Mouse (Mus musculus): ENCODE results near the gene Cuedc1. TPM values are rescaled to one million over a fixed set of nuclear protein-coding genes. Genes with fewer than 3 reads are reported as not detected.

Gene Cuedc1
- polyA plus RNA-seq, 1 experiment = 15.5 TPM

DNA sequence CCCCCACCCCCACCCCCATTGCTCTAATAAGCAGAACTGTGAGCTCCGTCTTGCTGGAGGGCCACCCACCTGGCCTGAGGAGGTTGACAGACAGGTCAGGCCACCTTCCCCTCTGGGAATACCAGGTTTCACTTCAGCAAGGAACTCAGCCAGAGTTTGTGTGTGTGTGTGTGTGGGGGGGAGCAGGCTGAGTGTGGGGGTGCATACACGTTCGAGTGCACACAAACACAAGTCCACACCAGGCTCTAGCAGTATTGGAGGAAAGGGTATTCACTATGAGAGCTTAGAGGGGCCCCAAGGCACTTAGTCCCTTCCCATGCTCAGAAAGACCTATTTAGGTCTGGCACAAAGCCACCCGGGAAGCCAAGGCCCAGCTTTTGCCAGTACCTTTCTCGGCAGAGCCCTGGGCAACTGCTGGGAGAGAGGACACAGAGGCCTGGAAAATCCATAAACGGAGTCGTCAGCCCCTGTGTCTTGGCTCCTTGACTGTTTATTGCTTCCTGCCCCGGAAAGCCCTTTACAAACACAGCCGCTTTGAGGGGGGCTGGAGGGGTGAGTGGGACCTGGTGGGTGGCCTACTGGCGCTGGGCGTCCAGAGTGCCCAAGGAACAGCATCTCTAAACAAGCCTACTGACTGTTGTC, 50.9 kb downstream of the Cuedc1 start:
- no peak for TF ChIP-seq CTCF (IDR thresholded peaks at IDR 0.05; ENCODE audit: borderline replicate concordance, control insufficient read depth, extremely low read depth, insufficient read depth, low read length, poor library complexity)
- TF ChIP-seq POLR2A (IDR thresholded peaks at IDR 0.05; ENCODE audit: control insufficient read depth, extremely low read depth, insufficient read depth, low read length, poor library complexity) = no peak
- Histone ChIP-seq H3K27me3 (ENCODE audit: control insufficient read depth, insufficient read depth, low read length) (no peaks in the 10 kb centered on the region), H3K27ac (ENCODE audit: control insufficient read depth, insufficient read depth, low read length) (no peak overlapping the region), H3K36me3 (ENCODE audit: control insufficient read depth, insufficient read depth, low read length) (no peaks in the 10 kb centered on the region), H3K4me1 (replicated peaks; ENCODE audit: control insufficient read depth, insufficient read depth, low read length) (peaks cover 27% of the 10 kb centered on the region), H3K4me3 (ENCODE audit: control insufficient read depth, insufficient read depth, low read length) (no peak overlapping the region)
- DNase-seq = no peak
- 86% methylated on average over 11 of the region's 11 CpGs for WGBS

DNA sequence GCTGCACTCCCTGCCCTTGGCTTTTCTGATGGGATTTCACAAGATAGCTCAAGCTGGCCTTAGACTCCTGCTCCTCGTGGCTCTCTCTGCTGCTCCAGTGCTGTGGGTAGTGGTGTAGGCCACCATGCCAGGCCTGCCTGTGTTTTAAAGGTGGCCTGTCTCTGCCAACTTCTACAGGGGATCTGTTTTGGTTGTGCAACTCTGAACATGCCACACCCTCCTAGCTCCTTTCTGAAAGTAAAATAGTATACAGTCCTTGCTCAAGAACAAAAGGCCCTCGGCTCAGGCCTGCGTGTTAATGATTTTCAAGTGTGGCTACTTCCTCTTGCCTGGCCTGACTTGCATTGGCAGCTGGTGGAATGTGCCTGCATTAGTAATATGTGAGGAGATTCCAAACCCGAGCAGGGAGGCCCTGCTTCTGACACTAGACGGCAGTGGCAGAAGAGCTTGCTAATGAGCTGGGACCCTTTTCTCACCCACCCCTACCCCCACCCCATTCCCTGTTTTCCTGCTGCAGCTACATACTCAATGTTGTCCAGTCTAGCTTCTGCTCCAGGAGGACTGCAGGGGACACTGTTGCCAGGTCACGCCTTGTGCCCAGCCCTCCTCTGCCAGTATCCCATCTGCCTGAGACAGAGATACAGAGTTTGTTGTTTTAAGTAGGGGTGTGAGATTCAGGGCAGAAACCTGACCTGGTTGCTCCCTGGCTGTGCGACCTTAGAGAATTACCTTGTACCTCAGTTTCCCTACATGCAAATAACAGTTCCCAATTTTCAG, 53.7 kb downstream of the Cuedc1 start:
- no peak for DNase-seq
- WGBS = 76% methylated on average over 7 of the region's 7 CpGs
- H3K4me3 ChIP-seq (ENCODE audit: control insufficient read depth, insufficient read depth, low read length) = no peak overlapping the region

DNA sequence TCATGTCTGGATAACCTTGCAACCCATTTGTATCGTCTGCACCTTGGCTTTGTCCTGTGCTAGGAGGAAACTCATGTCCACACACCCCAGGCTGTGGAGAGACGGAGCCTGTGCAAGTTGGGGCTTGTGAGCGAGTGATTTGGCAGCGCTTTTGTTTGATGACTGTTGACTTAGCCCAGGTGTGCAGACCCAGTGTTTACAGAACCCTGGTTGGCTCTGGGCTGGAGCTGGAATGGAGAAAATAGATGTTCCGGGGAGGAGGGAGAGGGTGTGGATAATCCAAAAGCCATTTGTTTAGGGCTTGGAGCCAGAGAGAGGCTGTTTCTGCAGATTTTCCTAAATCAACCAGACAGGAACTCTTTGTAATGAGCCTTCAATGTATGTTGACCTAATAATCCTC, 56.0 kb downstream of the Cuedc1 start:
- H3K27me3 ChIP-seq (ENCODE audit: control insufficient read depth, insufficient read depth, low read length) = no peaks in the 10 kb centered on the region
- no peaks in the 10 kb centered on the region for H3K36me3 ChIP-seq (ENCODE audit: control insufficient read depth, insufficient read depth, low read length)
- no peak overlapping the region for H3K4me3 ChIP-seq (ENCODE audit: control insufficient read depth, insufficient read depth, low read length)
- TF ChIP-seq POLR2A (IDR thresholded peaks at IDR 0.05; ENCODE audit: control insufficient read depth, extremely low read depth, insufficient read depth, low read length, poor library complexity) (no peak), CTCF (IDR thresholded peaks at IDR 0.05; ENCODE audit: borderline replicate concordance, control insufficient read depth, extremely low read depth, insufficient read depth, low read length, poor library complexity) (no peak)
- DNase-seq = no peak
- no peak overlapping the region for H3K27ac ChIP-seq (ENCODE audit: control insufficient read depth, insufficient read depth, low read length)
- H3K4me1 ChIP-seq (replicated peaks; ENCODE audit: control insufficient read depth, insufficient read depth, low read length) = no peaks in the 10 kb centered on the region
- WGBS = 92% methylated on average over 5 of the region's 5 CpGs

More for the DNA sequence above, 53.7 kb downstream of the Cuedc1 start:
- Histone ChIP-seq H3K36me3 (ENCODE audit: control insufficient read depth, insufficient read depth, low read length) (no peaks in the 10 kb centered on the region), H3K27ac (ENCODE audit: control insufficient read depth, insufficient read depth, low read length) (no peak overlapping the region), H3K27me3 (ENCODE audit: control insufficient read depth, insufficient read depth, low read length) (no peaks in the 10 kb centered on the region), H3K4me1 (replicated peaks; ENCODE audit: control insufficient read depth, insufficient read depth, low read length) (peaks cover 2% of the 10 kb centered on the region)
- TF ChIP-seq CTCF (IDR thresholded peaks at IDR 0.05; ENCODE audit: borderline replicate concordance, control insufficient read depth, extremely low read depth, insufficient read depth, low read length, poor library complexity) = no peak
- no peak for TF ChIP-seq POLR2A (IDR thresholded peaks at IDR 0.05; ENCODE audit: control insufficient read depth, extremely low read depth, insufficient read depth, low read length, poor library complexity)

- 98% methylated on average over 8 of the region's 8 CpGs for WGBS
- TF ChIP-seq CTCF (IDR thresholded peaks at IDR 0.05; ENCODE audit: borderline replicate concordance, control insufficient read depth, extremely low read depth, insufficient read depth, low read length, poor library complexity) = no peak
- TF ChIP-seq POLR2A (IDR thresholded peaks at IDR 0.05; ENCODE audit: control insufficient read depth, extremely low read depth, insufficient read depth, low read length, poor library complexity) = no peak
- Histone ChIP-seq H3K4me3 (ENCODE audit: control insufficient read depth, insufficient read depth, low read length) (no peak overlapping the region), H3K36me3 (ENCODE audit: control insufficient read depth, insufficient read depth, low read length) (no peaks in the 10 kb centered on the region), H3K27ac (ENCODE audit: control insufficient read depth, insufficient read depth, low read length) (no peak overlapping the region), H3K27me3 (ENCODE audit: control insufficient read depth, insufficient read depth, low read length) (no peaks in the 10 kb centered on the region), H3K4me1 (replicated peaks; ENCODE audit: control insufficient read depth, insufficient read depth, low read length) (no peaks in the 10 kb centered on the region)
- no peak for DNase-seq
Measured at GRCm38 (mm10) chr11:88154500-88154899, 56.6 kb downstream of the Cuedc1 start.

GRCm38 (mm10) chr11:88155451-88155850, 57.6 kb downstream of the Cuedc1 start:
- no peaks in the 10 kb centered on the region for H3K4me1 ChIP-seq (replicated peaks; ENCODE audit: control insufficient read depth, insufficient read depth, low read length)
- TF ChIP-seq POLR2A (IDR thresholded peaks at IDR 0.05; ENCODE audit: control insufficient read depth, extremely low read depth, insufficient read depth, low read length, poor library complexity) (no peak), CTCF (IDR thresholded peaks at IDR 0.05; ENCODE audit: borderline replicate concordance, control insufficient read depth, extremely low read depth, insufficient read depth, low read length, poor library complexity) (no peak)
- H3K27ac ChIP-seq (ENCODE audit: control insufficient read depth, insufficient read depth, low read length) = no peak overlapping the region
- no peak overlapping the region for H3K4me3 ChIP-seq (ENCODE audit: control insufficient read depth, insufficient read depth, low read length)
- 74% methylated on average over 3 of the region's 3 CpGs for WGBS
- no peaks in the 10 kb centered on the region for H3K27me3 ChIP-seq (ENCODE audit: control insufficient read depth, insufficient read depth, low read length)
- no peak for DNase-seq
- H3K36me3 ChIP-seq (ENCODE audit: control insufficient read depth, insufficient read depth, low read length) = no peaks in the 10 kb centered on the region

DNA sequence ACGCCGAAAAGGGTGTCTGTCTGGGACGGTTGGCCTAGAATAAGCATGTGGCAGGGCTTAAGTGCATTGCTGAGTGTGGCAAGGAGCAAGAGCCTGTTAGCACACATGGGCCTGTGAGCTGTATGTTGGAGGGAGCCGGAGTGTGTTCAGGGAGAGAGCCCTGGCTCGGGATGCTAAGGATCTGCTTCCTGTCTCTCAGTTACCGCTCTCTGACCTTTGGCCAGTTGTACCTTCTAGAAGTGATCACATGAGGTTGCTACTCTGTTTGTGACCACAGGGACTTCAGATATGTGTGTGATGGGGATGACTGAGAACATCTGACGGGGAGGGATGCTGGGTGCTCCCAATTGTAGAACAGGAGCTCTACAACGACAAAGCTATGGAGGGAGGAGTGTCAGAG, 58.1 kb downstream of the Cuedc1 start:
- Histone ChIP-seq H3K4me3 (ENCODE audit: control insufficient read depth, insufficient read depth, low read length) (no peak overlapping the region), H3K36me3 (ENCODE audit: control insufficient read depth, insufficient read depth, low read length) (no peaks in the 10 kb centered on the region), H3K27ac (ENCODE audit: control insufficient read depth, insufficient read depth, low read length) (no peak overlapping the region), H3K4me1 (replicated peaks; ENCODE audit: control insufficient read depth, insufficient read depth, low read length) (peaks cover under 1% of the 10 kb centered on the region), H3K27me3 (ENCODE audit: control insufficient read depth, insufficient read depth, low read length) (no peaks in the 10 kb centered on the region)
- DNase-seq = no peak
- TF ChIP-seq POLR2A (IDR thresholded peaks at IDR 0.05; ENCODE audit: control insufficient read depth, extremely low read depth, insufficient read depth, low read length, poor library complexity) (no peak), CTCF (IDR thresholded peaks at IDR 0.05; ENCODE audit: borderline replicate concordance, control insufficient read depth, extremely low read depth, insufficient read depth, low read length, poor library complexity) (no peak)
- 89% methylated on average over 8 of the region's 8 CpGs for WGBS

Data from thymus, adult 2 months (tissue).